Mouse (Mus musculus): ENCODE data around the gene Sox15. TPM values are rescaled to one million over a fixed set of nuclear protein-coding genes. Genes with fewer than 3 reads are reported as not detected.

Gene Sox15
- total and polyA plus RNA-seq, 2 experiments from 2014 or later: 0.19 to 0.27 TPM

GRCm38 (mm10) chr11:69662213-69662966, 7.3 kb downstream of the Sox15 start, which contains the start of gene Mpdu1:
Gene Mpdu1, minus strand, starts transcription at chr11:69662642.
- Histone ChIP-seq H3K4me2 (ENCODE audit: low read depth, low read length, poor library complexity, severe bottlenecking) (peak within 1 kb of the TSS; percentile 51), H3K9me3 (ENCODE audit: low read length) (no peaks in the 10 kb centered on the region), H3K36me3 (ENCODE audit: insufficient read depth, low read length) (peaks cover 43% of the 10 kb centered on the region), H3K4me3 (ENCODE audit: low read depth, low read length) (peak within 1 kb of the TSS; percentile 57), H3K27ac (ENCODE audit: low read depth, low read length) (peak within 1 kb of the TSS; percentile 88), H3K4me1 (ENCODE audit: insufficient read depth, low read length) (0 out of 2 replicates have a peak, but pooled peaks cover 5% of the 10 kb centered on the region), H3K9ac (replicated peaks; ENCODE audit: low read length, poor library complexity, severe bottlenecking) (peak within 1 kb of the TSS; percentile 66), H3K27me3 (ENCODE audit: insufficient read depth, low read length) (no peaks in the 10 kb centered on the region)
- ATAC-seq (ENCODE audit: low FRiP score): peak; percentile 95
- DNase-seq (ENCODE audit: low spot score): peak; percentile 99
- TF ChIP-seq CTCF (IDR thresholded peaks at IDR 0.05): peak; percentile 70
- WGBS: under 1% methylated on average over 48 of the region's 48 CpGs

- H3K4me2 ChIP-seq (ENCODE audit: low read depth, low read length, poor library complexity, severe bottlenecking): peak overlapping the region; percentile 51
- H3K9ac ChIP-seq (replicated peaks; ENCODE audit: low read length, poor library complexity, severe bottlenecking): peak overlapping the region; percentile 66; the same call in 1 of the 2 replicates
- peak overlapping the region; percentile 88 for H3K27ac ChIP-seq (ENCODE audit: low read depth, low read length)
- no peaks in the 10 kb centered on the region for H3K27me3 ChIP-seq (ENCODE audit: insufficient read depth, low read length)
- 68% methylated on average over 13 of the region's 13 CpGs for WGBS
- TF ChIP-seq CTCF (IDR thresholded peaks at IDR 0.05): no peak
- H3K36me3 ChIP-seq (ENCODE audit: insufficient read depth, low read length): peaks cover 41% of the 10 kb centered on the region
- peak overlapping the region; percentile 57 for H3K4me3 ChIP-seq (ENCODE audit: low read depth, low read length)
- H3K9me3 ChIP-seq (ENCODE audit: low read length): no peaks in the 10 kb centered on the region
- ATAC-seq (ENCODE audit: low FRiP score) (no peak), DNase-seq (ENCODE audit: low spot score) (no peak)
- H3K4me1 ChIP-seq (ENCODE audit: insufficient read depth, low read length): 0 out of 2 replicates have a peak, but pooled peaks cover 5% of the 10 kb centered on the region
Measured at GRCm38 (mm10) chr11:69662967-69663671, 8.0 kb downstream of the Sox15 start.

GRCm38 (mm10) chr11:69663795-69664194, 8.7 kb downstream of the Sox15 start:
- Histone ChIP-seq H3K36me3 (ENCODE audit: insufficient read depth, low read length) (peaks cover 37% of the 10 kb centered on the region), H3K4me2 (ENCODE audit: low read depth, low read length, poor library complexity, severe bottlenecking) (no peak overlapping the region), H3K27me3 (ENCODE audit: insufficient read depth, low read length) (no peaks in the 10 kb centered on the region), H3K9ac (replicated peaks; ENCODE audit: low read length, poor library complexity, severe bottlenecking) (no peak overlapping the region), H3K27ac (ENCODE audit: low read depth, low read length) (no peak overlapping the region), H3K9me3 (ENCODE audit: low read length) (no peaks in the 10 kb centered on the region), H3K4me1 (ENCODE audit: insufficient read depth, low read length) (0 out of 2 replicates have a peak, but pooled peaks cover 5% of the 10 kb centered on the region), H3K4me3 (ENCODE audit: low read depth, low read length) (no peak overlapping the region)
- TF ChIP-seq CTCF (IDR thresholded peaks at IDR 0.05): no peak
- DNase-seq (ENCODE audit: low spot score): no peak
- no peak for ATAC-seq (ENCODE audit: low FRiP score)
- WGBS: 87% methylated on average over 6 of the region's 6 CpGs

- no peak for TF ChIP-seq CTCF (IDR thresholded peaks at IDR 0.05)
- no peaks in the 10 kb centered on the region for H3K9me3 ChIP-seq (ENCODE audit: low read length)
- 92% methylated on average over 7 of the region's 7 CpGs for WGBS
Measured at GRCm38 (mm10) chr11:69664841-69665240, 9.7 kb downstream of the Sox15 start.

GRCm38 (mm10) chr11:69665457-69665960, 10.4 kb downstream of the Sox15 start:
- ATAC-seq (ENCODE audit: low FRiP score) (no peak), DNase-seq (ENCODE audit: low spot score) (no peak)
- Histone ChIP-seq H3K4me3 (ENCODE audit: low read depth, low read length) (no peak overlapping the region), H3K4me2 (ENCODE audit: low read depth, low read length, poor library complexity, severe bottlenecking) (no peak overlapping the region), H3K9me3 (ENCODE audit: low read length) (no peaks in the 10 kb centered on the region), H3K9ac (replicated peaks; ENCODE audit: low read length, poor library complexity, severe bottlenecking) (no peak overlapping the region), H3K4me1 (ENCODE audit: insufficient read depth, low read length) (0 out of 2 replicates have a peak, but pooled peaks cover 11% of the 10 kb centered on the region), H3K36me3 (ENCODE audit: insufficient read depth, low read length) (peaks cover 46% of the 10 kb centered on the region), H3K27me3 (ENCODE audit: insufficient read depth, low read length) (no peaks in the 10 kb centered on the region), H3K27ac (ENCODE audit: low read depth, low read length) (no peak overlapping the region)
- WGBS: 78% methylated on average over 9 of the region's 9 CpGs
- TF ChIP-seq CTCF (IDR thresholded peaks at IDR 0.05): no peak

More at GRCm38 (mm10) chr11:69664841-69665240, 9.7 kb downstream of the Sox15 start:
- H3K4me2 ChIP-seq (ENCODE audit: low read depth, low read length, poor library complexity, severe bottlenecking): no peak overlapping the region
- ATAC-seq (ENCODE audit: low FRiP score) (no peak), DNase-seq (ENCODE audit: low spot score) (no peak)
- no peak overlapping the region for H3K27ac ChIP-seq (ENCODE audit: low read depth, low read length)
- H3K9ac ChIP-seq (replicated peaks; ENCODE audit: low read length, poor library complexity, severe bottlenecking): no peak overlapping the region
- H3K4me1 ChIP-seq (ENCODE audit: insufficient read depth, low read length): 0 out of 2 replicates have a peak, but pooled peaks cover 10% of the 10 kb centered on the region
- H3K4me3 ChIP-seq (ENCODE audit: low read depth, low read length): no peak overlapping the region
- peaks cover 44% of the 10 kb centered on the region for H3K36me3 ChIP-seq (ENCODE audit: insufficient read depth, low read length)
- H3K27me3 ChIP-seq (ENCODE audit: insufficient read depth, low read length): no peaks in the 10 kb centered on the region
